Mouse (Mus musculus) CD8-positive naive resting alpha-beta T cell, adult 2 months (primary cell): ENCODE measurements at regions not wholly inside any gene's neighbourhood (a gene's known extent, or its start where the extent isn't known, plus 50 kb on each side); places are given as distances from the start of the nearest gene placed in this dataset.

ENCODE experiments used
- DNase-seq, 2 experiments: peaks; one replicate each; pipeline ENCODE4 v3.0.0; 2022; ENCODE audit warnings: low read depth in 2 of 2, low spot score in 2 of 2

- DNase-seq = no peak
These were observed 497.2 kb downstream of the Kcnj2 start for GRCm38 (mm10) chr11:111563171-111563570.

- no peak for DNase-seq
These were observed 502.1 kb downstream of the Kcnj2 start for GRCm38 (mm10) chr11:111568041-111568440.

- no peak for DNase-seq
These were observed 502.9 kb downstream of the Kcnj2 start for GRCm38 (mm10) chr11:111568876-111569275.

- no peak for DNase-seq
These were observed 511.9 kb downstream of the Kcnj2 start for GRCm38 (mm10) chr11:111577883-111578282.

- no peak for DNase-seq
These were observed 517.0 kb downstream of the Kcnj2 start for GRCm38 (mm10) chr11:111582980-111583379.

- no peak for DNase-seq
These were observed 517.6 kb downstream of the Kcnj2 start for GRCm38 (mm10) chr11:111583606-111584005.

- DNase-seq = no peak
These were observed 533.5 kb downstream of the Kcnj2 start for GRCm38 (mm10) chr11:111599456-111599855.

- no peak for DNase-seq
These were observed 539.2 kb downstream of the Kcnj2 start for GRCm38 (mm10) chr11:111605146-111605545.

- DNase-seq = no peak
These were observed 544.6 kb downstream of the Kcnj2 start for GRCm38 (mm10) chr11:111610522-111611015.

- no peak for DNase-seq
These were observed 577.6 kb downstream of the Kcnj2 start for GRCm38 (mm10) chr11:111643603-111644002.

GRCm38 (mm10) chr11:111652882-111653281 lies 586.9 kb downstream of the Kcnj2 start:
- DNase-seq = no peak

- no peak for DNase-seq
These were observed 591.8 kb downstream of the Kcnj2 start for GRCm38 (mm10) chr11:111657778-111658177.

- DNase-seq = no peak
These were observed 592.7 kb downstream of the Kcnj2 start for GRCm38 (mm10) chr11:111658362-111659309.

GRCm38 (mm10) chr11:111663269-111663668 lies 597.3 kb downstream of the Kcnj2 start:
- no peak for DNase-seq

- DNase-seq = no peak
These were observed 600.4 kb downstream of the Kcnj2 start for GRCm38 (mm10) chr11:111666336-111666735.

- no peak for DNase-seq
These were observed 605.9 kb downstream of the Kcnj2 start for GRCm38 (mm10) chr11:111671865-111672264.

GRCm38 (mm10) chr11:111675673-111676072 lies 609.7 kb downstream of the Kcnj2 start:
- no peak for DNase-seq

- no peak for DNase-seq
These were observed 616.4 kb downstream of the Kcnj2 start for GRCm38 (mm10) chr11:111682341-111682740.

- no peak for DNase-seq
These were observed 617.9 kb downstream of the Kcnj2 start for GRCm38 (mm10) chr11:111683909-111684308.

GRCm38 (mm10) chr11:111687769-111688168 lies 621.8 kb downstream of the Kcnj2 start:
- no peak for DNase-seq

GRCm38 (mm10) chr11:111688186-111688860 lies 622.4 kb downstream of the Kcnj2 start:
- no peak for DNase-seq

GRCm38 (mm10) chr11:111689899-111690298 lies 623.9 kb downstream of the Kcnj2 start:
- no peak for DNase-seq
